Mouse (Mus musculus) hindbrain, embryonic 14.5 days (tissue): ENCODE measurements around the gene Rela. TPM values are rescaled to one million over a fixed set of nuclear protein-coding genes. Genes with fewer than 3 reads are reported as not detected.

ENCODE experiments used
- microRNA-seq: library from miRNA; unstranded; fragments of <30 nt; microRNA quantifications from one replicate; pipeline ENCODE4, GENCODE M21; 2016
- polyA plus RNA-seq: library from polyadenylated mRNA; unstranded; fragments of >200 nt; fragmentation: Nextera tagmentation; extraction: Ambion mirVana; gene quantifications from 2 replicates; pipeline ENCODE4 v1.2.1, GENCODE M21; 2014

Rela gene
- polyA plus RNA-seq, 1 experiment from 2014 or later = 31.0 TPM

Small RNAs within 50 kb of the gene (microRNA-seq; reads per million reads assigned to microRNA genes)
- gene Mir6987 = not detected

Other genes starting within 250 kb of the Rela start
- gene Sart1, start 248.8 kb upstream of the Rela start, polyA plus RNA-seq = 53.3 and 57.3 TPM in 2 replicates
- not detected in 2 replicates for gene Tsga10ip, start 235.0 kb upstream of the Rela start, polyA plus RNA-seq
- 237 and 253 TPM in 2 replicates for gene Drap1, start 212.5 kb upstream of the Rela start, polyA plus RNA-seq
- gene AI837181, start 212.3 kb upstream of the Rela start, polyA plus RNA-seq = 61.3 and 66.0 TPM in 2 replicates
- not detected in 2 replicates for gene Fosl1, start 189.9 kb upstream of the Rela start, polyA plus RNA-seq
- gene Ccdc85b, start 179.6 kb upstream of the Rela start, polyA plus RNA-seq = 10.4 and 10.9 TPM in 2 replicates
- gene Fibp, start 176.9 kb upstream of the Rela start, polyA plus RNA-seq = 145 and 151 TPM in 2 replicates
- 4.2 and 5.4 TPM in 2 replicates for gene Ctsw, start 169.0 kb upstream of the Rela start, polyA plus RNA-seq
- 37.8 and 41.1 TPM in 2 replicates for gene Efemp2, start 163.5 kb upstream of the Rela start, polyA plus RNA-seq
- gene Mus81, start 149.1 kb upstream of the Rela start, polyA plus RNA-seq = 40.0 and 41.7 TPM in 2 replicates
- gene Cfl1, start 147.0 kb upstream of the Rela start, polyA plus RNA-seq = 3,620 and 3,763 TPM in 2 replicates
- 0.21 and 0.58 TPM in 2 replicates for gene 1700020D05Rik, start 133.7 kb upstream of the Rela start, polyA plus RNA-seq
- 87.1 and 96.5 TPM in 2 replicates for gene Snx32, start 126.9 kb upstream of the Rela start, polyA plus RNA-seq
- 0.07 and 0.15 TPM in 2 replicates for gene Ovol1, start 76.8 kb upstream of the Rela start, polyA plus RNA-seq
- 3.8 and 4.0 TPM in 2 replicates for gene Ap5b1, start 69.5 kb upstream of the Rela start, polyA plus RNA-seq
- 55.1 and 55.3 TPM in 2 replicates for gene Rnaseh2c, start 35.6 kb upstream of the Rela start, polyA plus RNA-seq
- gene Kat5, start 27.2 kb upstream of the Rela start, polyA plus RNA-seq = 38.4 and 41.0 TPM in 2 replicates
- 12.7 and 16.2 TPM in 2 replicates for gene Sipa1, start 26.2 kb downstream of the Rela start, polyA plus RNA-seq
- gene Map3k11, start 51.3 kb downstream of the Rela start, polyA plus RNA-seq = 11.4 and 11.5 TPM in 2 replicates
- gene Pcnx3, start 51.4 kb downstream of the Rela start, polyA plus RNA-seq = 28.3 and 32.1 TPM in 2 replicates
- 0.36 TPM in 1 of 2 replicates, not detected in the other for gene Kcnk7, start 66.9 kb downstream of the Rela start, polyA plus RNA-seq
- 9.2 and 12.5 TPM in 2 replicates for gene Ehbp1l1, start 88.8 kb downstream of the Rela start, polyA plus RNA-seq
- gene Fam89b, start 92.2 kb downstream of the Rela start, polyA plus RNA-seq = 140 and 144 TPM in 2 replicates
- 13.8 and 15.8 TPM in 2 replicates for gene Ltbp3, start 103.4 kb downstream of the Rela start, polyA plus RNA-seq
- 73.5 and 76.7 TPM in 2 replicates for gene Scyl1, start 133.9 kb downstream of the Rela start, polyA plus RNA-seq
- gene Frmd8, start 237.8 kb downstream of the Rela start, polyA plus RNA-seq = 11.3 and 13.1 TPM in 2 replicates
- 1.5 and 2.5 TPM in 2 replicates for gene Slc25a45, start 240.3 kb downstream of the Rela start, polyA plus RNA-seq